Mouse (Mus musculus) frontal cortex, adult 2 months (tissue): ENCODE measurements around the gene Ccl11. TPM values are rescaled to one million over a fixed set of nuclear protein-coding genes. Genes with fewer than 3 reads are reported as not detected.
A peak's percentile ranks its signal among the peaks of the same experiment; 100 is the strongest.

ENCODE experiments used
- DNase-seq, 2 experiments: peaks; one replicate each; pipeline ENCODE4 v3.0.0; 2022; ENCODE audit warnings: low spot score in 1 of 2; ENCODE audit errors: extremely low spot score in 1 of 2
- polyA plus RNA-seq: library from polyadenylated mRNA; depleted of rRNA; stranded (reverse); fragments of >200 nt; gene quantifications from 2 replicates; pipeline ENCODE4 v1.2.3, GENCODE M21; 2012; rRNA removed

Ccl11 gene
- 0.08 and 0.15 TPM in 2 replicates for polyA plus RNA-seq

GRCm38 (mm10) chr11:82057646-82058045, at the start of gene Ccl11:
TSS of gene Ccl11 (plus strand) at chr11:82057823.
- DNase-seq: peak; percentile 8 to 34

DNA sequence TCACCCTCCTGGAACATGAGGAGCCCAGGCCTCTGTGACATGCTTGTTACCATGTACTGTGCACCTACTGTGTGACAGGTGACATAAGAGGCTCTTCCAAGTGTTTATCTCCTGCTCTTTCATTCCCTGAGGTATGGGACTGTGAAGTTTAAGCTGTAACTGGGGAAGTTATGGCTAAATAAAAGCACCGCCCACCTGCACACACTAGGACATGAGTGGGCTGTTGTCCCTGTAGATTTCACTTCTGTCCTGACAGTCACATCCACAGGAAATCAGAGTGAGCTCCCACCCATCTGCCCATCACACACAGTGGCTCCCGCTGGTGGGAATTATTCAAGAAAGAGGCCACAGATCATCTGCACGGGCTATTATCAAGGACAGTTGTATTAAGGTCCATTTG, 47.5 kb upstream of the Ccl11 start:
- DNase-seq: peak in 1 of 2 experiments; percentile 33

DNA sequence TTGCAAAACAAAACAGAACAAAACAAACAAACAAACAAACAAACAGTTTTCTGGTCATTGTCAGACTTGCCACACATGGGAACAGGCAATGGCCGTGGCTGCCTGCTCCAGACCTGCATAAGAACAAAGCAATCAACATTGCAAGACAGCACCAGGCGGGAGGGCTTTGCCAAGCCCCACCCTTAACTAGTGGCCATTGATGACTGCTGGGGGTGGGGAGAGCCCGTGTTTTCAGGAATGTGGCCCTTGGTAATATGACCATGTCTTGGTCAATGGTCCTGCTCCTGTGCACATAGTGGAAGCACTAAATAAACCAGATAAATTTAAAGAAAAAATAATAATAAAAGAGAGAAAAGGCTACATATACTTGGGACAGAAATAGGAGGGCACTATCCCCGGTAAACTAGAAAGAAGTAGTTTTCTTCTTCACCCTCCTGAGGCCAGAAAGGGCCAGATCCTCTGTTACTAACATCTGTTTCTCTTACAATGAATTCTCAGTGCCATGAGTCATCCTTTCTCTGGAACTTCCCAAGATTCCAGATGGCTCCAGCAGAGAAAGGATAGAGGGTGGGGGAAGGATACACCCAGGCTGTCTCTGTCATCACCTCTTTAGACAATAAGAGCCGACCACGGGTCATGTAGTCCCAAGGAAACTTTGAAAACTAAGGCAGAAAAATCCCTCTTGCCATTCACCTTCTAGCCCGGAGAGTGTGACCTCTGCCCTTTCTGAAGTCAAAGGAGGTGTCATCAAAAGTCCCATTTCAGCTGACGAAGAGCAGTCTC, 46.0 kb upstream of the Ccl11 start:
- DNase-seq: peak in 1 of 2 experiments; percentile 43

DNA sequence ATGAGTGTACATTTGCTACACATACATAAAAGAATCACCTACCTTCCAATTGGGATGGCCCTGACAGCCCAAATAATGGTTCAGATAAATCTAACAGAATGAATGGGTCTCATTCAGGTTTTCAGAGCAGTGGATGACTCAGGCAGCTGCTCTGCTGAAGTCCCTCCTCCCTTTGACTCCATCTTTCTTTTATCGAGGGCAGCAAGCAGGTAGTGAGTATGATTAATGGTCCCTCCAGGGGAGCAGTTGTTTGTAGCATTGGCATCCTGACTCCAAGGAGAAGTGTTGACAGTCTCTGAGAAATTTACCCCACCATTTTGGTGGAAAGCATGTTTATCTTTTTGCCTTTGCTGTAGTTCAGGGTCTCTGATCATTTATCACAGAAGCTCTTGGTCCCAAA, 43.9 kb upstream of the Ccl11 start:
- DNase-seq: no peak

DNA sequence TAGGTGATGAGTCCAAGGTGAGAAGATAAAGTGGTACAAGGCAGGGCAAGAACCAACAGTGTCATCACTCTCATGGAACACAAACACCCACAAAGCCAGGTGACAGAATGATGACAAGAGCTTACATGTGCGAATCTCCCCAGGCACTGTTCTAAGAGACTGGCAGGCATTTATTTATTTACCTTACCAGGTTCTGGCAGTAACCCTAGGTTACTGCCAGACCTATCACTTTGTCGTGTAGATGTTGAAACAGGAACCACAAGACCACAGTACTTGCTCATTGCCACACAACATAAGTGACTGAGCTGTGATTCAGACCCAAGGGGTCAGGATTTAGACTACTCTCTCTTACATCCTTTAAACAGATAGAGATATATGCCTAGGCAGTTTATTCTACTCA, 42.6 kb upstream of the Ccl11 start:
- DNase-seq: no peak

GRCm38 (mm10) chr11:82016181-82016780, 41.3 kb upstream of the Ccl11 start:
- no peak for DNase-seq

DNA sequence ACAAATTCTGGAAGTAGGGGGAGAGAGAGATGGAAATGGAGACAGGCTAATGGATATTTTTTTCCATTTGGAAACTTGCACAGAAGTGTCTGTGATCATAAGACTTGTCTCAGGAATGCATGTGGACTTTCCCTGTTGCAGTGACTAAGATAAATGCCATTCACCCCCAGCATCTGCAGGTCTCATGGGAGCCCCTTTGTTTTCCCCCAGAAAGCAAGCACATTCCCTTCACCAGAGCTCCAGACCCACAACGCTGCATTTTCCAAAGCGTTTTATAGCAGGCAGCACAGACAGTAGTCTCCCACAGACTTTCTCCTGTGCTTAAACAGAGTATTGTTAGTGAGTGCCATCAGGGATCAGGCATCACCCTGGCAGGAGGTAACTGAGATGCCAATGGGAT, 38.2 kb upstream of the Ccl11 start:
- no peak for DNase-seq

DNA sequence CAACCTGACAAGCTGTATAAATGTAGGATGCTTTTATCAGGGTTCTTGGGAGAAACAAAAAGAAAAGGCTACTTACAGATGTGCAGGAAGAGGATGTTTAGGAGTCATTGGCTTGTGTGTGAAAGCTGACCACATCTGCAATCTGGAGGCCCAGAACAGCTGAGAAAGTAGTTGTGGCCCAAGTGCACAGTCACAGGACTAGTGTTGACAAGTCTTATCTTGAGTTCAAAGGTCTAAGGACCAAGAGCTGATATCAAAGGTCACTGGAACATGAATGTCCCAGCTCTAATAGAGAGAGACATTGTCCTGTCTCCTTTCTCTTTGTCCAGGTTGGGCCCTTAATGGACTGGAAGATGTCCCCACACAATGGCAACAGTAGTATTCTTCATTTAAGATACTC, 37.8 kb upstream of the Ccl11 start:
- no peak for DNase-seq

DNA sequence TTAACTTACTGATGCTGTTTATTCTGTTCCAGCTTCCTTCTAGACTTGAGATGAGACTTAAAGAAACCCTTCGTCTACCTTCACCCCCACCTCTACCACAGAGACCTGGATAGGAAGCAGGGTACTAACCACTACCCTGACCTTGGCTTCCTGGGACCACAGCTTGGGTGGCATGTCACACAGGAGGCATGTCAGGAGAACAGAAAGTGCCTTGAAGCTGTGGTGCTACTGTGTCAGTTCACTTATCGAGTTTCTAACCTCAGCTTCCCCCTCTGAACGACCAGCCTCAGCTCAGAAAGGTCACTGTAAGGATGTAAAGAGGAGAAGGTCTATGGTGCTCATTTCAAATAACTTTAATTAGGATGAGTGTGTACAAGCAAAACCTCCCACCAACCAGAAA, 36.2 kb upstream of the Ccl11 start:
- no peak for DNase-seq

- no peak for DNase-seq
Observed at GRCm38 (mm10) chr11:82022504-82023056, 35.0 kb upstream of the Ccl11 start.

GRCm38 (mm10) chr11:82023769-82024168, 33.9 kb upstream of the Ccl11 start:
- DNase-seq: no peak

GRCm38 (mm10) chr11:82030171-82030570, 27.5 kb upstream of the Ccl11 start:
- no peak for DNase-seq

- DNase-seq: no peak
Observed at GRCm38 (mm10) chr11:82032136-82032535, 25.5 kb upstream of the Ccl11 start.

DNA sequence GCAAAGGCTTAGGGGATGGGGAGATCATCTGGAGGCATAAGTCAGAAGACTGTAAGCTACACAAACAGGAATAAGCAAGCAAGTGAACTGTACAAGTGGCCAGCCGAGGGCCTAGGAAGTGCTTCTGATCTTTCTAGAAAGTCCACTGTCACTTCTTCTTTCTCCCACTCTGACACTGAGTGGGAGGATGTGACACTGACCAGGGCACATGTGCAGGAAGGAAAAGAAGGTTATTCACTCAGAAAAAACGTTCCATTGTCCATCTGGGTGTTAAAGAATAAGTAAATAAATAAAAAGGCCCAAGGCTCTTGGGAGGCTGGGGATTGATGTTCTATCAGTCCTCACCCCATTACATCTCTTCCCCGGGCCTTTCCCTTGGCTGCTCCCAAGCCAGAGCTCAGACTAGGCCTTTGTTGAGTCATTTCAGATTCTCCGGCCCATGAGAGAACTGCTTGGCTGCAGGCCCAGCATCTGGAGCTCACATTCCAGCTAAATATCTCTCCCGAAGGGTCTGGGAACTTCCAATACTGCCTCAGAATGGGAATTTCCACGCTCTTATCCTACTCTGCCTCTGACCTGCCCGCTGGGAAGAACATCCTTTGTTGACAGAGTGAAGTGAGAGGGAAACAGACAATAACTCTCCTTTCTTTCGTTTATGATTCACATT, 24.8 kb upstream of the Ccl11 start:
- no peak for DNase-seq

GRCm38 (mm10) chr11:82034446-82034845, 23.2 kb upstream of the Ccl11 start:
- DNase-seq: no peak

- peak; percentile 29 to 58 for DNase-seq
Observed at GRCm38 (mm10) chr11:82035356-82035755, 22.3 kb upstream of the Ccl11 start, which contains the start of gene Ccl2. TSS of gene Ccl2 (plus strand) at chr11:82035571.

DNA sequence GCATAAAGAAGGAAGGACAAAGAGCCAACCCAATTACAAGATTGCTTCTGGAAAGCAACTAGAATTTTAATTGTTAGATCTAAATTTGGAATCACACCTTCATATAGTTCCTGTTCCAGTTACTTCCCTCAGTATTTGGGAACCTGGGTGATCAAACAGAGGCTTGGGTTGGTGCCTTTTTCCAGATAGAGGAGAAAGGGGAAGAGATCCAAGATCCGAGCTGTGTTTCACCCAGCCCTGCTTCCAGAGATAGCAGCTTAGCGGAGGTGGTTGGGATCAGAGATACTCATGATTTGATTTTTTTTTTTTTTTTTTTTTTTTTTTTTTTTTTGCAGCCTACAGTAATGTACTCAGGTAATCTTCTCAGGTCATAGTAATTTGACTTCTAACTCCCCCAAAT, 21.8 kb upstream of the Ccl11 start:
- DNase-seq: no peak

DNA sequence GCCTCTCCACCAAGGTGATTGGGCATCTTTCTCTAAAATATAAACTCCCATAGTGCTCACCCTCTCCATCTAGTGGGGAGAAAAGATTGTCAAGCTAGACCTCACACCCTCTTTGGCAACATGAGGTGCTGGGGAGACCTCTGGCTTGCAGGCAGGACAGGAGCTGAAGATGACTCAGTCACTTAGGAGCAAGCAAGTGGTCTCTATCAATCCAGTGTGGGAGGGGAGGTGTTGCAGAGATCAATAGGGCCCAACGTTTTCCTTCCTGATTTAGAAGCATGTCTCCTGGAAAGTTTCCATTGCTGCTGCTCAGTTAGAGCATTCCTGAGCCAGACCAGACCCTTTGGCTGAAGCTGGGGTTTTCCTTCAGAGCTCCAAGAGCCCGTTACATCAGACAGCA, 19.1 kb upstream of the Ccl11 start, which contains the start of gene Gm17268:
Gene Gm17268, minus strand, starts transcription at position 28 of the 400 bp plus-strand sequence.
- DNase-seq: no peak

DNA sequence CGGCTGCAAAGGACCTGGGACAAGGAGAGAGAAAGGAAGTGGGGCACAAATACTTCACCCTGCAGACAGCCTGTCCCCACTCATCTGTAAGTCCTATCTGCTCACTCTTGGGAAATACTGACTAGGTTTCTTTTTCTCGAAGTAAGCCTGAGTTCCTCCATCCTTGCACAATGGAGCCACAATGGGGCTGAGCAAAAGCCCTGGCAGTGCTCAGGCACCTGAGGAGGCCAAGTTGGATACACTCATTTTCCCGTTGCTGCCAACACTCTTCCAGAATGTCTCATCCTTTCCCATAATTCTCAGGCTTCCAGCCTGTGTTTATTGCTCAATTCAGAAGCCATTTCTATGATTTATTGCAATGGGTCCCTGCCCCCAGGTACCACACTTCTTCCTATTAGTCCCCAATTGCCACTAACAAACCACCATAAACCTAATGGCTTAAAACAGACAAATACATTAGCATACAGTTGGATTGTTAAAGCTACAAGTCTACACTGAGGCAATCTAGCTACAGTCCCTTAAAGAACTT, 18.4 kb upstream of the Ccl11 start:
- no peak for DNase-seq

DNA sequence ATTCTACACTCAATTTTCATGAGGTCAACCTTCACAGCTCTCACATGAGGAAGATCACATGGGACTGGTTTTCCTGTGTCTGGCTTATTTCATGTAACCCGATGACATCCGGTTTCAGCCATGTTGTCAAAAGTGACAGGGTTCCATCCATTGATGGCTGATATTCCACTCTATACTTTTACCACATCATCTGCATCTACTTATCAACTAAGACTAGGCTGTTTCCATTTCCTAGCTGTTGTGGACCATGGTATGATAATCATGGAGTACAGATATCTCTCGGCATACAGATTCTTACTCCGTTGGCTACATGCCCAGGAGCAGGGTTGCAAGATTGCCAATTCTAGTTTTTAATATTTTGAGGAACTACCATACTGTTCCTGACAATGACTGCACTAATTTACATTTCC, 15.9 kb upstream of the Ccl11 start:
- DNase-seq: no peak

- DNase-seq: no peak
Observed at GRCm38 (mm10) chr11:82045471-82045870, 12.2 kb upstream of the Ccl11 start, which contains the start of gene Ccl7. TSS of gene Ccl7 (plus strand) at chr11:82045712.
